Mouse (Mus musculus) heart, embryonic 16.5 days (tissue): ENCODE data around the gene Mapkapk5. TPM values are rescaled to one million over a fixed set of nuclear protein-coding genes. Genes with fewer than 3 reads are reported as not detected.

Source experiments
- ATAC-seq: fragments of 200-750 bp; cut with Nextera tagmentation; replicated peaks from 2 replicates; pipeline ENCODE4 v1.8.0; 2017; ENCODE audit warnings: moderate number of reproducible peaks; ENCODE audit not compliant: insufficient read depth, low FRiP score; ENCODE audit errors: extremely low read depth
- H3K27ac ChIP-seq: fragments of 300-500 bp; sonication (generic); 2 replicates; pipeline ENCODE4 v1.5.1; 2014; ENCODE audit warnings: mild to moderate bottlenecking, low read length, control low read depth, moderate library complexity
- H3K27me3 ChIP-seq: fragments of 300-500 bp; sonication (generic); 2 replicates; pipeline ENCODE4 v1.6.1; 2014; ENCODE audit warnings: low read length, mixed read lengths; ENCODE audit not compliant: control insufficient read depth, insufficient read depth
- H3K36me3 ChIP-seq: fragments of 300-500 bp; sonication (generic); 2 replicates; pipeline ENCODE4 v1.6.1; 2014; ENCODE audit not compliant: control insufficient read depth, insufficient read depth
- H3K4me1 ChIP-seq: fragments of 300-500 bp; sonication (generic); 2 replicates; pipeline ENCODE4 v1.6.1; 2014; ENCODE audit warnings: low read length, mixed read lengths; ENCODE audit not compliant: control insufficient read depth, insufficient read depth
- H3K4me2 ChIP-seq: fragments of 300-500 bp; sonication (generic); 2 replicates; pipeline ENCODE4 v1.6.1; 2014; ENCODE audit warnings: low read depth, mild to moderate bottlenecking, control low read depth, low read length
- H3K4me3 ChIP-seq: fragments of 300-500 bp; sonication (generic); 2 replicates; pipeline ENCODE4 v1.5.1; 2014; ENCODE audit warnings: mild to moderate bottlenecking, control low read depth, low read length
- H3K9ac ChIP-seq: fragments of 300-500 bp; sonication (generic); 2 replicates; pipeline ENCODE4 v1.6.1; 2014; ENCODE audit warnings: low read length, control low read depth
- H3K9me3 ChIP-seq: fragments of 300-500 bp; sonication (generic); replicated peaks from 2 replicates; pipeline ENCODE4 v1.6.1; 2016; ENCODE audit warnings: low read length; ENCODE audit not compliant: control insufficient read depth
- WGBS: fragments of 180-500 bp; shearing (Covaris S2); extraction: QIAGEN DNeasy Blood & Tissue Kit; methylation state at CpG from one replicate; pipeline ENCODE4 v1.1.7; 2014; 5-methylcytosine and 5-hydroxymethylcytosine counted together
- polyA plus RNA-seq: library from polyadenylated mRNA; unstranded; fragments of >200 nt; fragmentation: Nextera tagmentation; extraction: Ambion mirVana; gene quantifications from 2 replicates; pipeline ENCODE4 v1.2.1, GENCODE M21; 2015

Gene Mapkapk5
- polyA plus RNA-seq, 1 experiment from 2014 or later, result 39.3 TPM

- no peak overlapping the region for H3K27ac ChIP-seq
- no peak overlapping the region for H3K4me3 ChIP-seq
- H3K4me1 ChIP-seq, result no peaks in the 10 kb centered on the region
- whole genome bisulfite sequencing, result 74% methylated on average over 5 of the region's 5 CpGs
- no peaks in the 10 kb centered on the region for H3K9me3 ChIP-seq
- H3K4me2 ChIP-seq, result no peak overlapping the region
- H3K27me3 ChIP-seq, result no peaks in the 10 kb centered on the region
- no peak overlapping the region for H3K9ac ChIP-seq
- H3K36me3 ChIP-seq, result no peaks in the 10 kb centered on the region
- no peak for ATAC-seq
Measured at GRCm38 (mm10) chr5:121484801-121485200, 60.9 kb downstream of the Mapkapk5 start.

- Histone ChIP-seq H3K4me3 (no peak overlapping the region), H3K4me1 (no peaks in the 10 kb centered on the region), H3K27ac (no peak overlapping the region), H3K4me2 (no peak overlapping the region), H3K9me3 (no peaks in the 10 kb centered on the region), H3K36me3 (no peaks in the 10 kb centered on the region), H3K27me3 (no peaks in the 10 kb centered on the region), H3K9ac (no peak overlapping the region)
- ATAC-seq, result no peak
- 32% methylated on average over 3 of the region's 3 CpGs for WGBS
Measured at GRCm38 (mm10) chr5:121477680-121478079, 68.0 kb downstream of the Mapkapk5 start.

GRCm38 (mm10) chr5:121476040-121476439 lies 69.7 kb downstream of the Mapkapk5 start:
- no peak overlapping the region for H3K27ac ChIP-seq
- H3K4me1 ChIP-seq, result no peaks in the 10 kb centered on the region
- no peaks in the 10 kb centered on the region for H3K9me3 ChIP-seq
- no peak overlapping the region for H3K4me2 ChIP-seq
- no peak overlapping the region for H3K4me3 ChIP-seq
- ATAC-seq, result no peak
- WGBS, result 82% methylated on average over 1 of the region's 1 CpGs
- no peaks in the 10 kb centered on the region for H3K27me3 ChIP-seq
- H3K36me3 ChIP-seq, result no peaks in the 10 kb centered on the region
- no peak overlapping the region for H3K9ac ChIP-seq

Other genes with a start within 250 kb of the Mapkapk5 start
- 85.0 and 86.3 TPM in 2 replicates for gene Trafd1, start 160.3 kb downstream of the Mapkapk5 start, polyA plus RNA-seq
- gene Naa25, start 148.0 kb downstream of the Mapkapk5 start, polyA plus RNA-seq, result 35.5 and 36.3 TPM in 2 replicates
- gene Tmem116, start 94.0 kb downstream of the Mapkapk5 start, polyA plus RNA-seq, result 4.5 and 4.8 TPM in 2 replicates
- gene Erp29, start 93.4 kb downstream of the Mapkapk5 start, polyA plus RNA-seq, result 128 and 131 TPM in 2 replicates
- 0.12 and 0.14 TPM in 2 replicates for gene Adam1b, start 42.5 kb downstream of the Mapkapk5 start, polyA plus RNA-seq
- gene Adam1a, start 423 bp downstream of the Mapkapk5 start, polyA plus RNA-seq, result 0.54 and 1.3 TPM in 2 replicates
- 0.32 TPM in 1 of 2 replicates, not detected in the other for gene Gm42878, start 423 bp downstream of the Mapkapk5 start, polyA plus RNA-seq
- gene Aldh2, start 47.9 kb upstream of the Mapkapk5 start, polyA plus RNA-seq, result 132 and 133 TPM in 2 replicates
- 6.7 TPM in 2 replicates for gene Acad12, start 73.0 kb upstream of the Mapkapk5 start, polyA plus RNA-seq
- gene Acad10, start 114.6 kb upstream of the Mapkapk5 start, polyA plus RNA-seq, result 2.2 and 2.6 TPM in 2 replicates
- 29.0 and 30.0 TPM in 2 replicates for gene Brap, start 114.7 kb upstream of the Mapkapk5 start, polyA plus RNA-seq
- 36.0 and 38.4 TPM in 2 replicates for gene Atxn2, start 165.4 kb upstream of the Mapkapk5 start, polyA plus RNA-seq